Mouse (Mus musculus) cortical plate, adult 2 months (tissue): Measurements from ENCODE around the gene Gpc5.

Experiments
- CTCF ChIP-seq: fragments of 200-500 bp; IDR thresholded peaks from 2 replicates; pipeline ENCODE4 v1.5.1; 2011; ENCODE audit warnings: mild to moderate bottlenecking, control low read depth, low read length; ENCODE audit not compliant: insufficient read depth; ENCODE audit errors: extremely low read depth
- POLR2A ChIP-seq: fragments of 200-500 bp; IDR thresholded peaks from 2 replicates; pipeline ENCODE4 v1.6.1; 2011; ENCODE audit warnings: mild to moderate bottlenecking, low read length, control low read depth; ENCODE audit not compliant: insufficient read depth; ENCODE audit errors: extremely low read depth

GRCm38 (mm10) chr14:116137330-116137729, 1045.3 kb downstream of the Gpc5 start:
- no peak for TF ChIP-seq CTCF
- no peak for TF ChIP-seq POLR2A
